Mouse (Mus musculus): ENCODE measurements at regions not wholly inside any gene's neighbourhood (a gene's known extent, or its start where the extent isn't known, plus 50 kb on each side); places are given as distances from the start of the nearest gene placed in this dataset.

DNA sequence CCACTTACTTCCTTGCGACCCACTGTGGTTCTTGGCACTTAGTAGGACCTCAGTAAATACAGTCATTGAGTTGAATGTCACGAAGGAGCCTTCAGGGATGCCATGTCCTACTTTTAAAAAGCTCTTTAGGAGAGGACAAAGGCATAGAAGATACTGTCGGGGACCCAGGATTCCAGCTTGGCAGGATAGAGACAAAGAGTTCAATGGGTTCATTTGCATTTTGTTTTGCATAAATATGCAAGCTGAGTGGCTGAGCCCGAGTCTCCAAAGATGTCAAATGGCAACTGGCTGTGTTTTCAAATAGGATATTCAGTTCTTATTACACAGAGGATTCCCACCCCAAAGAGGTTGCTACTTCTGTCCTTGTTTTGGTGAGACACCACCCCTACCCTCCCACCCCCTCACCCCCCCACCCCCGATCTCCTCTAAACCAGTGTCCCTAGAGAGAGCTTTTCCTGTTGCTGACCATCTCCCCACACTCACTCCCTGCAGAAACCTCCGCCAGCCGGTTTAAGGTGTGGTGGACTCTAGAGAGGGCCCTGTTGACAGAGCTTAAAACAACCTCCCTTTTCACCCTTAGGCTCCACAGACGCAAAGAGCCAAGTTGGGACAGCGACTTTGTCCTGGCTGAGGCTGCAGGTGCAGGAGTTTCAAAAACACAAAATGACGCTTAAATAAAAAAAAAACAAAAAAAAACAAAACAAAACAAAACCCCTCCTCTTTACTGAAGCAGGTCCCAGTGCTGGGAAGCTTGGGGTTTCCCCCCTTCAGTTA lies 57.9 kb downstream of the Sox9 start:
- no peak for DNase-seq

DNA sequence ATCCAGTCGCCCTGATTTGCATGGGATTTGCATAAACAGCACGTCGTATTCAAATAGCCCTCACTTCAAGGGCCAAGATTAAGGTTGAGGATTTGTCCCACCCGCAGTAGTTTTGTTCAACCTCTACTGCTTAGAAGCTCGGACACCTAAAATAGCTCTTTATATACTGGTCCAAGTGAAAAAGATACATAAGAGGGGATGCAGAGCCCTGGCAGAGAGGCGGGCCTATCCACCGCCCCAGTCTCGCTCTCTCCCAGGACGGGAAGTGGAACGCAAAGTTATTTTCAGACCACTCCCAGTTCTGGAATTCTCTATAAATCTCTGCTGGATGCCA lies 58.4 kb downstream of the Sox9 start:
- no peak for DNase-seq

DNA sequence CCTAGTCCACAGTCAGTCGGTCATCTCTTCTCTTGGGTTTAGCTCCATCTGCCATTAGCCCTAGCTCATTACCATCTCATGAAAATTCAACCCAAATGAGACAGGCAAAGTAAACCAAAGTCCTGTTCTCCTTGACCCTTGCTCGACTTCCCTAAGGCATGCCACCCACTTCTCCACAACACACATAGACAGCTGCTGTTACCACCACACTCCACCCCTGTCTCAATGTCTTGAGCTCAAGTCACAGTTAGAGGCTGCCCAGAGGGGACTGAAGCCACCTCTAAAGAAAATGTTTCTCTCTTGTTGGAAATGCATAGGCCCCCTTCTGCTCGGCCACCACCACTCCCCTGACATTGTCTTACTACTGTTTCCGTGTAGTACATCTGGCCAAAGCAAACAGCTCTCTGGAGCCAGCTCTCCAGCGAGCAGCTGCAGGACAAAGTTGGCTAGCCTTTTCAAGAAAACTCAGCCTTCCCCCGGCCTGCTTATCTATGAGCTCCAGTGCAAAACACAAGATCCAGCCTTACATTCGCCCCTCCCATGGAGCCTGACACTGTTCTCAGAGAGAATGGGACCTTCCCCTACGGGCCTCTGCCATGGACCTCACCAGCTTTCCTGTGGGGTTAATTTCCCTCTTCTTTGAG lies 62.4 kb downstream of the Sox9 start:
- DNase-seq = no peak

DNA sequence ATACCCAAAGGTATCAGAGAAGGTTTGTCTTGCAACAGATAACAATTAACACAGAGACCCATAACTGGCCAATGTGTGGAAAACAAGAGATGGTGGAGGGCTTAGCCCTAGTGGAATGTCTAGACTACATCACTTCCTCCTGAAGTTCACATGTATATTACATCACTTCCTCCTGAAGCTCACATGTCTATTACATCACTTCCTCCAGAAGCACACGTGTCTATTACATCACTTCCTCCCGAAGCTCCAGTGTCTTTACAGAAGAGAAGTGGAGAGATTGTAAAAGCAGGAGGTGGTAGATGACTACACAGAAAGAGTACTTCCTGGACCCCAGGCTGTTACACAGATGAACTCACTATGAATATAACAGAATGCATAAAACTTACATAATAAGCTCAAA lies 65.1 kb downstream of the Sox9 start:
- DNase-seq = no peak

DNA sequence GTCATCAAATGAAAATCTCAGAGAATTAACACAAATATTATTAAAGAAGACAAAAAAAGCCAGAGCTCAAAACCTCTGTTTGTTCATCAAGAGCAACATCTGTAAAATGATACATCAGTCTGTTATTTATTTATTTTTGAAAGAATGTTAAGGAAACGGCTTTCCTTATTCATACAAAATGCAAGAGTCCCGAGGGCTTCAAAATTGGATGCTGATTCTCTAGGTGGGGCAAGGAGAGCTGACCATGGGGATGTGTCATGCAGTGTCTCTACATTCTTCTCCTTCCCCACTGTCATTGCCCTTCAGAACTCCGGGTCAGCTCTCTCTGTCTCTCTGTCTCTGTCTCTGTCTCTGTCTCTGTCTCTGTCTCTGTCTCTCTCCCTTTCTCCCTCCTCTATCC lies 65.8 kb downstream of the Sox9 start:
- no peak for DNase-seq

DNA sequence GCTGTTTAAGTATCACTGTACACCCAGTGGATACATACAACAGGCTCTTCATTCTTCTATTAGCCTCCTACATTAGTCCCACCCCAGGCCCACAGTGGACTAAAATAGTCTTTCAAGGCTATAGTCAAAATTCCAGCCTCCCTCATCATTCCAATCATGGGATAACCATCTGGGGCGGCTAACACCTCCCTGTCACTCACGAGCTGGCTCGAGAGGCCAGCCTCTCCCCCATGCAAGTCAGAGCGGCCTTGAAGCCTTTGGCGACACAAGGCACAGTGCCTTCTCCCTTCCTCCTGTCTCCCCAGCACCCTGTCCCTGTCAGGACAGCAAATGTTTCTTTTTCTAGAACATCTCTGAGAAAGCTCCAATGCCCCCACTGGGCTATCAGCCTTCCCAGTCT lies 68.0 kb downstream of the Sox9 start:
- DNase-seq = no peak

DNA sequence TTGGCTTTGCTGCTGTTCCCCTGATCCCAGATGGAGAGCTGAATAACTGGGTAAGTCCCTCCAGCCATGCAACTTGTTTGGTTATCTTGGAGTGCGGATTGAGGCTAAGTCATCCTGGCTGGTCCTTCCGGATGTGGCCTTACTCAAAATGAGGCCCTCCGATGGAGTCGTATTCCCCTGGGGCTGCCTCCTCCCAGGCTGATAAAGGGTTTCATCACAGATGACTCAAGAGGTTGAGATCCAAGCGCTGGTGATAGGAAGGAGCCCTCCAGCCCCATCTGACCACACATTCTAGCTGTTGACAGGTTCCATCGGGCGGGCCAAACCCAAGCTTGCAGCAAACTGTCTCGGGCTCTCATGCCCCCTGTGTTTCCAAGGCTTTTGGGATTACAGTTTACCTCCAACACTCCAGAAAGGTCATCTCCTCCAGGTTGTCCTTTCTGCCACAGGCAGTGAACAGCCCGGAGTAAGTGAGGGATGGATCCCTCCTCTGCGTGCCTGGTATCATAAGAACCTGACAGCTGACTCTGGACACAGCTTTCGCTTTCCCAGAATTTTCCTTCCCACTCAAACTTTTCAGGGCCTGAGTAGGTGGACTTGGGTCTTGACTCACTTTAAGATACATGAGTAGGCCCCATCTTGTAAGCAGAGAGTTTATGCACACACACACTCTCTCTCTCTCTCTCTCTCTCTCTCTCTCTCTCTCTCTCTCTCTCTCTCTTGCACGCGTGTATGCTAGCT lies 68.7 kb downstream of the Sox9 start:
- DNase-seq = peak; percentile 7 to 9

DNA sequence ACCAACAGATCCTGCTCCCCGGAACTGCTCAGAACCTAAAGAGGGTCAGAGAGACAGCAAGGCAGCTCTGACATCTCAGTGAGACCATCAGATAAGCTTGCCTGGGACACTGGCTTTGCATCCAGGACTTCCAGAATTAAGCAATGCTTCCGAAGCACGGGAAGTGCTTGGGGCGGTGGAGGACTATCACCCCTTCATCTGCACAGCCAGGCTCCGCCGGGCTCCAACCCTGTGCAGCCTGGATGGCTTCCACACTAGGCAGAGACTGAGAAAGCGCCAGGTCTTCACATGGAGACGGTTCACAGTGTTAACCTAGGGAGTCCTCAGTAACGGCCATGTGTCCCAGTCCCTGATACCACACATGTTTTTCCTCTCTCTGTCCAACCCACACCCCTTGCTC lies 69.3 kb downstream of the Sox9 start:
- no peak for DNase-seq

DNA sequence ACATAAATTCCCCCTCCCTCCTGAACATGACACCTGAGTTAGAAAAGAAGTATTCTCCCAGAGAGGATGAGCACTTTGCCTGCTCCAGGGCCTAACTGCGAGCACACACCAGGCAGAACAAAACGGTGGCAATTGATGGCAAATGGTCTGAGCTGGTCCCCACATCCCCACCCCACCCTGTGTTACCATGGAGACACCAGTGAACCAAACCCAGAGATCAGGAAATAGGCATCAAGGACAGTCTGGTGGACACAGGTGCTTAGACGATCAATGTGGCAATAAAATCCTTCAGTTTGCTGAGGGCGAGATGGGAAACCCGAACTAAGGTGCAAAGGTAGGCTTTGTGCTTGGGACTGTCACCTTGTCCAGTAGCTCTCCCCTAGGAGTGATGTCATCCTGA lies 74.0 kb downstream of the Sox9 start:
- DNase-seq = no peak

DNA sequence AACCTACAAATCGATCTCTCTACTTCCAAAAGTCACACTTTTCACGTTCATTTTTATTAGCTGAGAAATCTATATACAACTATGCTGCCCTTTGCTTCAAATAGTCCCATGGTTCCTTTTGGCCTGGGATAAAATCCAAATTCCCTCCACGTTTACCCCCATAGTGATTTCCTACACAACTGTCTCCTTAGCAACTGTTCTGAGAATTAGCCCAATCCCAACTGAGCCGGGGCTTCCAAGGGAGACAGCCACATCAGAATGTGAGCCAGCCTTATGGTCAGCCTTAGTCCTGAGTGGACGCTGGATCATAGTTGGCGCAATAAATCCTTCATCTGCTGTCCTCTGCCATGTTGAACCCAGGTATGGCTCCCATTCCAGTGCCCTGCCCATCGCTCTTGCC lies 77.3 kb downstream of the Sox9 start:
- no peak for DNase-seq

DNA sequence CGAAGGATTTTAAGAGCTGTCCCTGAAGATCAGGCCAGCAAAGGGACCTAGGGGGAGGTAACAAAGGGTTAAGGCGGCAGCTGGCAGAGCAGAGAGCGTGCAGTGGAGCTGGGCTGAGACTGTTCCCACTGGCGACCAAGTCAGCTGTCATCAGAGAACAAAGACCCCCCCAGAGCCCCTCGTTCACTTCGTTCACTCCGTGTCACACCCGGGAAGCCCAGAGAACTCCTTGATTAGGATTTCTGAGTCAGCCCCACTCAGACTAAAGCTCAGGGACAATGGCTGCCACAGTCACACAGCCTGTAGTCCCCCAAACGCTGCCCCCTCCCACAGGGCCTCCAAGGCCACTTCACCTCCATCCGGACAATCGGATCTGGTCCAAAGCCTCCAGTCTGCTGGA lies 78.8 kb downstream of the Sox9 start:
- no peak for DNase-seq

DNA sequence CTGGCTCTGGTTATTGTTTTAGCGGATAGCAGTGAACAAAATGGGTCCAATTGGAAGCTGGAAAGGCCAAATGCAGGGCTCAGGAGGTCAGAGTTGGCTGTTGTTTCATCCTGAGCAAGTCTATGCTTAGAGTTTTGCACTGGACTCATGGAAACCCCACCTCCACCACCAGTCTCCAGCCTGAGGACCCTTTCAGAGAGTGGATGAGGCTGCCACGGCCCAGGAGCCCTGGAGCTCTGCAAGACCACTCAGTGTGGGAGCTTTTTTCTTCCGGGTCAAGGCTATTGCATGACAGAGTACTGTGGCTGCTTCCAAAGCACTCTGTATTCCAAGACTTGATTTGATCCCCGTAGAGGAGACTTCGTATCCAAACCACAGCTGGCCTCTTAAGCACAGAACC lies 79.2 kb downstream of the Sox9 start:
- no peak for DNase-seq

DNA sequence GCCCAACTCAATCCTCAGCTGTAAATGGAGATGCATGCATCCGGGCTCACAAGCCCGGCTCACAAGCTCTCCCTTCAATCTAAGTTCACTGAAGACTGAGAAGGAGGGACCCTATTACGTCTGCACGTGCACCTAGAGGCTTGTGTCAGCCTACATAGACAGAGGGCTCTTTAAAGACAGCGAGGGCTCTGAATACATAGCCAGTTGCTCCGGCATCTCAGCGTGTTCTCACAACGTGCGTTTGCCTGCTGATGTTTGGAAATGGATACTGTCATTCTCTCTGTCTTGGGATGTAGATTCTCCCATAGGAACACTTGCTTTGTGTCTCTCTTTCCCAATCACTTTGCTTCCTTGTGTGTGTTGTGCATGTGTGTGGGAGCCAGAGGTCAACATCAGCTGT lies 83.8 kb downstream of the Sox9 start:
- DNase-seq = no peak

DNA sequence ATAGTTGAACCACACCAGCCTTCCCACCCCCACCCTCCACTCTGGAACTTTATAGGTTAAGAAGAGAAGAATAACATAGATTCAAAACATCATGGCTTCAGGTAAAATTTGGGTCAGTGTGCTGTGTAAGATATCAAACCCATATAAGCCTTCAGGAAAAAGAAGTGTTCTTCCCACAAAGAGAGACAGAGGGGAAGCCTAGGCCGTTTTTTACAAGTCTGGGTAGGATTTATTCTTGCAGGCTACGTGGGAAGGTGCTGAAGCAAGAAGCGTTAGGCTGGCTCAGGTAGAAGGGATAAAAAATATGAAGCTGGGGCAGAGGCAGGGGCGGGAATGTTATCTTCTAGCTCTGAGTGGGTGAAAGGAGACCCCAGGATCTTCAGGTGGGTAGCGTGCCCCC lies 87.5 kb downstream of the Sox9 start:
- no peak for DNase-seq

DNA sequence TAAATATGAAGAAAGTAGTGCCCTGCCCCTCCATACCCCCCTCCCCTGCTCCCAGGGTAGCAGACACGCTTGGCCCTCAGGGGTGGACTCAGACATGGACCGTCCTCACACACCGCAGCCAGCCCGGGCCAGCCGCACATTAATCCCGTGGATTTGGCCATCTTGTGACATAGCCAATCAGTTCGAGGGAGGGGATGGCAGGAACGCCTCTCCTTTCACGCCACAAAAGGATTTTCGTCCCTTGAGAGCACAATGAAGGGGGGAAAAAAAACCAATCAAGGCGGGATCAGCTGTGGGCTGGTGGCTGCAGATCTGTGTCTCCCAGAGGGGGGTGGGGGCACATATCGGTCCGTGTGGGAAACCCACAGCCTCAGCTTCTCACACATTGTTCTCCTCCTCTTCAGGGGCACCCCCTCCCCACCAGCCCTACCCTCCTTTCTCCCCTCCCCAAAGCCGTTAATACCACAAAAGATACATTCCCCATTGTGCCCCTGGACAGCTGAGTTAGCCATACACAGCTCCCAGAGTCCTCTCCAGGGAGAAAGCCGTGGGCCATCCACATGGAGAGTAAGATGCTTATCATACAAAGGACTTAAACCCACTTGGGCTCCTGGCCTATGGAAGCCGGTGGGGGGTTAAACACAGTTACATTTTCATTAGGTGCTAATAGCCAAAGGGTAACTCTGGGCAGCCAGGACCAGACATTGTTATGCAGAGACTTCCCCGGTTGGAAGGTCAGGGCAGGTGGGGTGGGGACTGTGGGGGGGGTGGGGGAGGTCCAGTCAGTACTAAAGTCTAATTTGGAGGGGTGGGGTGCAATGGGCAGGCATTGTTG lies 88.4 kb downstream of the Sox9 start:
- no peak for DNase-seq

DNA sequence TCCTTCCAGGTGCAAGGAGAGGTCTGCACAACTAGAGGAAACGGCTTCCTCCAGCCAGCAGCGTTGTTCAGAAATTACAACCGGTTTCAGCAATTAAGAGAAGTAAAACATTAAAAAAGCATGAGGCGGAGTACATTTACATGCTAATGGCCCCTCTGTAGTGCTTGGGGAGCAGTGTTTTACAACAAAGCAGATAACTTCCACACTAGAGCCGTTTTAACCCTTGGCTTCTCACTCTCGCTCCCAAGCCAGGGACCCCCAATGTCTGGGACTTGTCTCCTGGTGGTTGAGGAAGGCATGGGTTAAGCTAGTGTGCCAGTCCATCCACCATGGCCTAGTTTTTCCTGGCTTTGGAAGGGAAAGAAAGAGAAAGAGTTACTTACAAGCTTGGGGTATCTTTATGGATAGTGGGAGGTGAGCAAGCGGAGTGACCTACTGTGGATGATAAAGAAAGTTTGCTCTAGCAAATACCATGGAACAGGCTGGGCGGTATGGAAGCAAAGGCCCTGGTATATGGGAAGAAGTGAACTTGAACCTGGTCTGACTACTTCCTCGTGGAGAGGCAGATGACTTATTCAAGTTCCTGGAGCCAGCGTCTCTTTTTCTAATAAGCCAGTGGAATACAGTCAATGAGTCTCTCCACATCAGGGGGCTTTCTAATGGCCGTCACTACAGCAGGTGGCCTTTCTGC lies 90.8 kb downstream of the Sox9 start:
- DNase-seq = no peak

DNA sequence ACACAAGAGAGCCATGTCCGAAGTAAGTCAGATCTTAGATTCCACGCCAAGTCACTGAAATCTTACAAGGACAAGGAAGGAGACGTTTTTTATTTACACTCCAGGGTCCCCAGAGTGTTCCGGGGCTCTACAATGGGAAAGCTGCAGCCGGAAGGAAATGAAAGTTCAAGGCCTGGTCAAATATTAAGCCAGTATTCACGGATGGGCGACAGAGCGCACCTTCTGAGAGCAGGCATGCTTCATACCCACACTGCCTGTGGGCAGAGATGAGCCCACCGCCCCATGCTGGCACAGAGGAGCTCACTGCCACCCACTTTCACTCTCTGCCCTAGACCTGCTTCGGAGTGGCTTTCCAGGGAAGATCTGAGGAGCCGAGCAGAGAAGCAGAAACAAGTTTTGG lies 92.2 kb downstream of the Sox9 start:
- DNase-seq = no peak

DNA sequence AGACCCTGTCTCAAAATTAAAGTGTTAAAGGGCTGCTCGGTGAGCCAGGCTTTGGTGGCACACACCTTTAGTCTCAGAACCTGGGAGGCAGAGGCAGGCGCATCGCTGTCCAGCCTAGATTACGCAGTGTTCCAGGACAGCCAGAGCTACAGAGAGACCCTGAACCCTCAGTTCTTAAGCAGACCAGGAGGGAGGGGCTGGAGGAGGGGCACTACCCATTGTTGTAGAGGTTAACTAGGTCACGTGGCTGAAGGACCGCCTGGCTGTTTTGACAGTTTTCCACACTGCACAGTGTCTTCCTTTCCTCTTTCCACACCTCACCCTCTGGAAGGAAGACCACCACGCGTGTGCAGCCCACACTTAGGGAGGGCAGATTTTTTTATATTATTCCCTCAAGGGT lies 94.2 kb downstream of the Sox9 start:
- DNase-seq = no peak

DNA sequence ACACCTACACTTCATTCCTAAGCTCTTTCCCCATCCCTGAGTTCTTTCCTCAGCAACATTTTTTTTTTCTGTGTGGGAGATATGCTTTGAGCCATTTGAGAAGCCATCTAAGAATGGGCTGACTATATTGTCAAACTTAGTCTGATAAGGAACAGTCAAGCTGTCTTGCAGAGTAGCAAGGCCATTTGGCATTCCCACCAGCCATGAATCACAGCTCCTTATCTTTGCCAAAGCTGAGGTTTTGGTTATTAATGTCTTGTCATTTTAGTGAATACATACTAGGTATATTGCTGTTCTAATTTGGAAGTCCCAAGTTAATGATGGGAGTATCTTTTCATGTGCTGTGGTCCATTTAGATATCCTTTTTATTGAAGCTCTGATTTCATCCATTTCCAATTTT lies 96.4 kb downstream of the Sox9 start:
- no peak for DNase-seq

DNA sequence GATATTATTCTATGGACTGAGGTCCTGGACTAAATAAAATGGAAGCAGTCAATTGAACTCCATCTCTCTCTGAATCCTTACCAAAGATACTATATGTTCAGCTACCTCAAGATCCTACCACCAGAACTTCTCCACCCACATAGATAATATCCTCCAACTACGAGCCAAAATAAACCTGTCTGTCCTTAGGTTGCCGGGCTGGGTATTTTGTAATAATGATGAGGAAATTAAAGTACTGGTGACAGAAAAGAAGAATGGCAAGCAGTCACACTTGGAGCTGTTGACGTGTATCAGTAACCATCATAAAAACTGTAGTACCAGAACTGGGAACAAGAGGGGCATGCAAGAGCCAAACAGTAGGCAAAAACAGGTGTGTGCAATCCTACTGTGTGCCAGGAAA lies 98.7 kb downstream of the Sox9 start:
- DNase-seq = no peak

DNA sequence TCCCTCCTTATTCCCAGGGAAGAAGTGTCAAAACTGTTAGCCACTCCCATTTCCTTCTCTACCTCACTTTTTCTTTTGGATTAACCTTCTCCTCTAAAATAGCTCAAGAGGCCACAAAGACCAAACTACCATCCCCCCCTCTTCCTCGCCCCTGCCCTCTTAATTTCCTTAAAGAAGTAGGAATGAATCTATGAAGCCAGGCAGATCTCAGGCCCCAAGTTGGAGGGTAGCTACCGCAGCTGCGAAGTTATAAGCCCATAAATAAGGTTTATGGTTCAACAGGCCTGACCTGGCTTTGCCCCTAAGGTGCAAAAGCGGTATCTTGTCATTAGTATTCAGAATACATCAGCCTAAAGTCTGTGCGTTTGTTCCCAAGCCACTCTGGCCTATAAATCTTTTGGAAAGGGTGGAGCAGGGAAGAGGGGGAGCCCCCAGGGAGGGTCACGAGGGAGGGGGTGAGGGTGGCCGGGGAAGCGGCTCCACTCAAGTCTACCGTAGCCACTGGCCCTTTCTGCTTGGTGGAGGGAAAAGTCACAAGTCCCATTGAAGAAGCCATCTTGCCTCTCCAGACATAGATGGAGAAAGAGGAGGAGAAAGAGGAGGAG lies 103.4 kb downstream of the Sox9 start:
- no peak for DNase-seq

DNA sequence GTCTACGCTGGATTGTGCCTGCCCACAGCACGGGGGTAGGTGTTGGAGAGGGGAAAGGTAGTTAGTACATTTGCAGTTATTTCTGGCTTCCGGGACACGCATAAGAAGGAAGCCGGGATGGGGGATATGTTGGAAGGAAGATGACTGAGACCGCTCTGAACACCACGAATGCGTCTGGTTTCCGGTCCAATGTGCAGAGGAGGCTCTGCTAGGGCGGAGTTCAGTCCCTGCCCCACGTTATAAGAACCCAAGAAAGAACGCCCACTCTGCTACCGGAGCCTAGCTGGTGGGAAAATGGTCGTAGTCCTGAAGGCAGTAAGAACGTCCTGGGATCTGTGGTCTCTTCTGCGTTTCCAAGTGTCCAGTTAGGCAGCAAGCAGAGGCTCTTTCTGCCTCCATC lies 104.1 kb downstream of the Sox9 start:
- no peak for DNase-seq

All from lung, adult 18-20 months (tissue).